Mouse (Mus musculus): Measurements from ENCODE around the gene Capns1.

- TF ChIP-seq CTCF (IDR thresholded peaks at IDR 0.05; ENCODE audit: borderline replicate concordance, extremely low read depth, insufficient read depth, insufficient read length) (no peak), POLR2A (IDR thresholded peaks at IDR 0.05; ENCODE audit: borderline replicate concordance, extremely low read depth, insufficient read depth, insufficient read length, poor library complexity, severe bottlenecking) (no peak)
These were observed 2.4 kb downstream of the Capns1 start for GRCm38 (mm10) chr7:30196171-30196570.

All from brain, embryonic 14.5 days (tissue).